Mouse (Mus musculus): ENCODE measurements at regions not wholly inside any gene's neighbourhood (a gene's known extent, or its start where the extent isn't known, plus 50 kb on each side); places are given as distances from the start of the nearest gene placed in this dataset.

DNA sequence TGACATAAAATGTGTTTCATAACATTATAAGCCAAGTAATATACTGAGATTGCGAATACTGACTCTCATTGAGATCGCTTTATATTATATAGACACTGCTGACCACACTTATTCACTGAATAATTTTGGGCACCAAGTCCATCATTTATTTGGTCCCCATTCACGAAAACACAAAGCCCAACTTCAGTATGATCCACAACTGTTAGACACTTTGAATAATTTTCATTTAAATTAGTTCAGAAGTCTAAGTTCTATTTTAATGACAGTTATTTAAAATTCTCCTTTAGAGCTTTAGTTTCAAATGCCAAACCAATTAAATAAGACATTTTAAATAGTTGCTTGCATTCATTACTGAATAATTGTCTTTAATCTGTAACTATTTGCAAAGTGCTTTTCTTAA lies 240.2 kb upstream of the Ptprz1 start:
- TF ChIP-seq CTCF (IDR thresholded peaks at IDR 0.05; ENCODE audit: control insufficient read depth, insufficient read depth, insufficient replicate concordance, low read depth, low read length): no peak
- no peak for TF ChIP-seq POLR2A (IDR thresholded peaks at IDR 0.05; ENCODE audit: control insufficient read depth, low read depth, low read length)

Measured in testis, adult 2 months (tissue).